Mouse (Mus musculus) monocyte, adult 5-6 weeks (primary cell): ENCODE measurements around the gene Slc39a1. TPM values are rescaled to one million over a fixed set of nuclear protein-coding genes. Genes with fewer than 3 reads are reported as not detected.
"Not testable (repeated sequence)": the region's sequence is repeated elsewhere in the genome, so short reads cannot be mapped to it uniquely, and the experiment has no call there.

Experiments
- ATAC-seq: fragments of 153-309, 156-312 bp; replicated peaks from 2 replicates; pipeline ENCODE4 v1.8.0; 2017; ENCODE audit warnings: mild to moderate bottlenecking; ENCODE audit not compliant: low TSS enrichment, insufficient number of reproducible peaks, severe bottlenecking, poor library complexity, low FRiP score
- total RNA-seq: library from RNA; stranded (forward); fragments of 200-1000, 200-491, 200-594 nt; gene quantifications from 3 replicates; pipeline ENCODE4 v1.2.3, GENCODE M21; 2017

The Slc39a1 gene
- total RNA-seq, 1 experiment from 2014 or later = 49.4 TPM

DNA sequence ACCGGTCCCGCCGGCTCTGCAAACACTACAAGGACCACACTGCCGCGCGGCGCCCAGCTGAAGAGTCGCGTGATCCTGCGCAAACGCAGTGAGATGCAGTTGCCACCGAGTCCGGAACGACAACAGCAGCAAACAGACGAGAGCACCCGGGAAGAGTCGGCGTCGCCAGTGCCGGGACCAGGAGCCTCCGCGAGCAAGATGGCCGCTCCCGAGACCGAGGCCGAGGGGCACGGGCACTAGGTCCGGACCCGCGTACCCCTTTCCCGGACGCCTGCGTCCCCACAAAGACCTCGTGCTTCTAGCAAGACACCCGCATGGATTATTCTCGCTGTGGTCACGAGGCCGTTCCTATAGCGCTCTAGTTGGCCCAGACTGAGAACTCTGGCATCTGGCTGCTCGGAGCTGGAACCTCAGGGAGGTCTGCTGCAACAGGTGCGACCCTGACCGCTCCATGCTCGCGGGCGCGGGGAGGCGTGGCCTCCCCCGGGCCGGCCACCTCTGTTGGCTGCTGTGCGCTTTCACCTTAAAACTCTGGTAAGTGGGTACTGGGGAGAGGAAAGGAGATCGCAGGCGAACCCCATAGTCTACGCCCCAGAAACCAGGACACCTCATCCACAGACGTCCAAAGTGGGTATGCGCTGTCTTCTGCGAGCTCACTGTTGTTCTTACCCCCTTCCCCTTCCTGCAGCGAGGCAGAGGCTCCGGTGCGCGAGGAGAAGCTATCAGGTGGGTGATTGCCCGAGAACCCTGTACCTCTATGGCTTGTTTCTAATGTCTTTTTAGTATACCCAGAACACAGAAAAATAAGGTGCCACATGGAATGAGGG lies 16.3 kb upstream of the Slc39a1 start, which contains the start of gene Jtb:
Gene Jtb, plus strand, starts transcription at position 91 of the 827 bp plus-strand sequence.
- ATAC-seq = peak; percentile 99

- no peak for ATAC-seq
Observed at GRCm38 (mm10) chr3:90241251-90241650, 6.7 kb upstream of the Slc39a1 start.

- no peak for ATAC-seq
Observed at GRCm38 (mm10) chr3:90241669-90242358, 6.2 kb upstream of the Slc39a1 start.

DNA sequence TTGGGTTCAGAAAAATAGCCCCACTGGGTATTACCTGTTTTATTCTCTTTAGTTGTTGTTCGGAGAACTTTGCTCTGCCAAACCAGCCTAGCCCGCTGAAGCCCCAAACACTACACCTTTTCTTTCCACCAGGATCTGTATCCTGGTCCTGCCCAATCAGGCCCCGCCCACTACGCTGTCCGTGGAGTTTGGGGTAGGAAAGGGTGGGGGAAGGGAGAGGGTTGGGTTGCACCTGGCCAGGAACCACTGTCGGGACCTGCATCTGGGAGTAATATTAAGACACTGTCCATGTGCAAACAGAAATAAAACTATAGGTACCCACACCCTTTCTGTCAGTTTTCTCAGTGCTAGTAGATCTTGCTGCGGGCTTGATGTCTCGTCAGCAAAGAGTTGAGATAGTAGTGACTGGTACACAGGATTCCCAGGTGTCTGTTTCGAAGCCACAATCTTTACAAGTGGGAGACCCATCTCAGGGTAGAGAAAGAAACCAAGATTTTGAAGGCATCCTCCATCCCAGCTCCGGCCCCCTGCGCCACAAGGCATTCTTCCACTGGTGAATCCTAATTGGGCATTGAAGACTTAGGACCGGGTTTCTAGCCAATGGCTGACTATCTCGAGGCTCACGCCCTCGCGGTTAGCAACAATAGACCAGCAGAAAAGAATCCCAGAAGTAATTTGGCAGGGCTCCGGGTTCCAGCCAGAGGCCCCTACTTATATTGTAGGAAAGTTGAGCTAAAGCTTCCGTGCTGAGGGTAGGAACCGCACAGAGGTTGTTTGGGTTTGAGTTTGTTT lies 4.8 kb upstream of the Slc39a1 start, which contains the start of gene Creb3l4:
Gene Creb3l4, minus strand, starts transcription at position 529 of the 792 bp plus-strand sequence.
- ATAC-seq = no peak

DNA sequence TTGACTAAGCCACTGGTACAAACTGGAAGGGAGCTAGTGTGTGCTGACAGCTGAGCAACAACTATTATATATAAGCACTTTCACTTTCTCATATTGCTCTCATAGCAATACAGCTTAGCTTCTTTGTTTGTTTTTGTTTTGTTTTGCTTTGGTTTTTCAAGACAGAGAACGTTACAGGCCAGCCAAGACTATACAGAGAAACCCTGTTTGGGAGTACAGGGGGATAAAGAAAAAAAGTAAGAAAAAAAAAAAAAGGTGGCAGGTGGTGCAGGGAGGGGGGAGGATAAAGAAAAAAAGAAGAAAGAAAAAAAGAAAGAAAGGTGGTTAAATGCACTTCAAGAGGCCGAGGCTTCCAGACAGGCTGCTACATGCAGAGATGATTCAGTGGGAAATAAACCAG lies 2.6 kb upstream of the Slc39a1 start:
- no peak for ATAC-seq

DNA sequence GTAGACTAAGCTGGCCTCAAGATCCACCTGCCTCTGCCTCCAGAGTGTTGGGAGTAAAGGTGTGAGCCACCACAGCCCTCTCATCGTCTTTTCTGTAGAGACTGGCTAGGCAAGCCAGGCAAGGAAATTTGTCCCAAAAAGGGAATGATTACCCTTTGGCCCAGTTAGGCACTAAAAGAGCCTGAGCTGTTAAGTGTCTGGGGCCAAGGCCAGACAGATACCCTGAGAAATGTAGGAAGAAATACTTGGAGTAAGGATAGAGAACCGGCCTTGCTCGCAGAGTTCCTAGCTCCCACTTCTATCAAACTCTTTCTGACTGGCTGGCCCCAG lies 377 bp upstream of the Slc39a1 start:
- ATAC-seq = no peak

DNA sequence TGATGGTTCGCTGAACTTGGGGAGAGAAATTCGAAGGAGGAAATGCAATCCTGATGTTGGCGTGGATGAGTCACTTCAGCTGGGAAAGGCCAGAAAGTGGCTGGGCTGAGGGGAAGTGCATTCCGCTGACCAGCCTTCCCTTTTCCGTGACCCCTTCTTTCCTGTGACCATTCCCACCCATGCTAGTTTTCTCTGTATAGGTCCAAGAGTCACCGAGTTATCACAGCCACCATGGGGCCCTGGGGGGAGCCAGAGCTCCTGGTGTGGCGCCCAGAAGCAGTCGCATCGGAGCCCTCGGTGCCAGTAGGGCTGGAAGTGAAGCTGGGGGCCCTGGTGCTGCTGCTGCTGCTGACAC lies 751 bp downstream of the Slc39a1 start:
- ATAC-seq = peak; percentile 7; the same call in 1 of the 2 replicates

DNA sequence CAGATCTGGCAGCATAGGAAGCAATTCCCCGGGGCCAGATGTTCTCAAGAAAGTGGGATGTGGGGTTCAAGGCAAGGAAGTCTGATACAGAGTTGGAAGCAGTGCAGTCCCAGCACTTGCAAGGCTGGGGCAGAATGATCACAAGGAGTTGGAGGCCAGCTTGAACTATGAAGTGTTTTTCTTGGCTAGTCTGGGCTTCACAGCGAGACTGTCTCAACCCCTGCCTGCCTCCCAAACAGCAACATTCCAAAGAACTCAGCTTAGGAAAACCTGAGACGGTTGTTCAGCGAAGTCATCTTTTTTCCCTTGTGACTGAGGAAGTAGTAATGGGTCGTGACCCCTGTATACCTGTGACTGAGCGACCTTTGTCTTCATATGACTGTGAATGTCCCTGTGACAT lies 2.8 kb downstream of the Slc39a1 start:
- no peak for ATAC-seq

GRCm38 (mm10) chr3:90251731-90252226 lies 3.8 kb downstream of the Slc39a1 start:
- ATAC-seq = not testable (repeated sequence)

DNA sequence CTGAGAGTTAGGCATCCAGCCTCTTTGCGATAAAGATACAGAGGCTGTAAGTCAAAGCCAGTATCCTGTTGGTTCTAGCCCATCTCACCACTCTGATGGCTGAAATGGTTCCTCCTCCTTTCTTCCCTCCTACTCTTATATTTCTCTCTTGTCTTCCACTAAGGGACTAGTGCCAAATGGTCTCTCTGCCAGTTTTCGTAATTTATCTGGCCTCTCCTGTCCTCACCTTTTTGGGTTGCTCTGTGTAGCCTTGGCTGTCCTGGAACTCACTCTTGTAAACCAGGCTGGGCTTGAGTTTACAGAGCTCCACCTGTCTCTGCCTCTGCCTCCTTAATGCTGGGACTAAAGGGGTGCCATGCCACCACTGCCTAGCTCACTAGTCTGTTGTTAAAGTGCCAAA lies 4.7 kb downstream of the Slc39a1 start:
- not testable (repeated sequence) for ATAC-seq

- ATAC-seq = not testable (repeated sequence)
Observed at GRCm38 (mm10) chr3:90253174-90253573, 5.2 kb downstream of the Slc39a1 start.

GRCm38 (mm10) chr3:90253653-90254418 lies 5.9 kb downstream of the Slc39a1 start, which contains the start of gene Crtc2:
TSS of gene Crtc2 (plus strand) at chr3:90254163.
- ATAC-seq = peak; percentile 98

GRCm38 (mm10) chr3:90254419-90255193 lies 6.6 kb downstream of the Slc39a1 start:
- peak; percentile 23 for ATAC-seq

DNA sequence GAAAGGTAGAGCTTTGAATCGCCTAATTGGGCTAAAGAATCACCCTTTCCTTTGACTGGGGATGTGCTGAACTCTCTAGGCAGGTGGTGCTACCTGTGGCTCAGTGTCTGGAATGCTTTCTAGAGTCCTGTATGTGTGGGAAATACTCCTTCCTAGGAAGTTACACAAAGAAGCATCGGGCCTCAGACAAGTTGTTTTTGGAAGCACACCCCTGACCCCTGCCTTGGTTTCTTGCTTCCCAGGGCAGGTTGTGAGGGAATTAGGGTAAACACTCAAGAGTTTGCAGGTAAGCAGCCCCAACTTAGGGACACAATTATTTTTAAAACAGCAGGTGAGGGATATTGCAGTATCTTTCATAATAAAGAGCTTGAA lies 7.2 kb downstream of the Slc39a1 start:
- no peak for ATAC-seq

GRCm38 (mm10) chr3:90255784-90256353 lies 7.9 kb downstream of the Slc39a1 start:
- ATAC-seq = no peak

DNA sequence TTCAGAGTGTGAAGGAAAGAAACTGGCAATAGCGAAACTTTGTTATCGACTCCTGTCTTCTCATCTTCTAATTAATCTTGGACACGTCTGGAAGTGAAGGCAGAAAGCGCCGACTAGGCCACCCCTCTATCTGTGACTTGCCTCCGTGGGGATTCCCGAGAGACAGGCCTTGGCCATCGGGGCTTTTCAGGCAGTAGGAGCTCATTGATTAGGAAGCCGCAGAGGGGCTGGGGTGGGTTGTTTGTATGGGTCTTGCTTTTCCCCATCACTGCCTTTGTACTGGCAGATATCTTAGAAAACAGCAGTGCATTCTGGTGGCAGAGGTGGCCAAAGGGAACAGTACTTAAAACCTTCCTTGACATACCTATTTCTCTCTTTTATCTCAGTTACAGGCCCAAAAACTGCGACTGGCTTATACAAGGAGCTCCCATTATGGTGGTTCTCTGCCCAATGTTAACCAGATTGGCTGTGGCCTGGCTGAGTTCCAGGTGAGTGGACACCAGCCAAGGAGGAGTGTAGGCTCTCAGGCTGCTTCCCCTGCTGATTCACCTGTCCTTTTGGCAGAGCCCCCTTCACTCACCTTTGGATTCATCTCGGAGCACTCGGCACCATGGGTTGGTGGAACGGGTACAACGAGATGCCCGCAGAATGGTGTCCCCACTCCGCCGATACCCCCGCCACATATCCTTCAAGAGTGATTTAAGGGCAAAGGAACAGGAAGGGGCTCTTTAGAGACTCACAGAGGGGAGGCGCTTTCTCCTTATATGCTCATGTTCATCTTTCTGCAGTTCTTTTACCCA lies 9.0 kb downstream of the Slc39a1 start:
- no peak for ATAC-seq

DNA sequence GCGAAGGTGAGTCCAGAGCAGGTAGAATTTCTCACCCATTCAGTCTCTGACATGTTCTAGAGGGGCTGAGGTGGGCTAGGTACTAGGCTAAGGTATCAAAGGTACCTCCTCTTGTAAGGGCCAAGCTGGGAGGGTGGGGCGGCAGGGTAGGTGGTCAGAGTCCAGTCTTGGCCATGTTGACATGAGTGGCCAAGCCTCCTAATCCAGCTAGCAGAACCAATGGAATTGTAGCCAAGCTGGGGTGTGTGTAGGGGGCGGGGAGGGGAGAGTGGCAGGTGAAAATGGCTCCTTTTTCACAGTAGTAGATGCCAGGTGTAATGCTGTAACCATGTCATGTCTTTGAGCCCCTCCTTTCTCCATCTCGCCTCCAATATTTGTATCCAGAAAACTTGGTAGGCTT lies 10.5 kb downstream of the Slc39a1 start:
- ATAC-seq = no peak
